In the genomic region with DNA sequence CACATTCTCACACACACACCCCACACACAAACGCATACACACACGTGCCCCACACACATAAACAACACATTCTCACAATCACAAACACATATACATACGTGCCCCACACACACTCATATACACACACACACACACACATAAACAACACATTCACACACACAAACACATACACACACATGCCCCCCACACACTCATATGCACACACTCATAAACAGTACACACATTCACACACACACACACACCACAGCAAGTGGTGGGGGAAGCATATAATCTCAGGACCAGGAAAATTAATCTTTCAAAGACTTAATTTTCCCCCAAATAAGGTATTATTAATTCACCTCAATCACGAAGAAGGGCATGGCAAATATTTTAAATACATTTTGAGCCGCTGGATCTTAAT, we compare ENCODE assay signal across 9 mouse cellular contexts. TPM values are rescaled to one million over a fixed set of nuclear protein-coding genes. Genes with fewer than 3 reads are reported as not detected.
DNase-seq lines count a peak whose midpoint lies in the region; ATAC-seq lines count a peak whose summit lies in the region.
"Had no signal": no experiment of that assay in that cellular context is flagged by ENCODE, and none has a peak within 500 bp of the region (broad histone marks: within the 10 kb centered on the region; RNA-seq: fewer than 3 reads in every experiment).

No protein-coding gene starts in this region.

- H3K36me3 ChIP-seq in forebrain, embryonic 10.5 days (replicated peaks), result no peaks in the 10 kb centered on the region
- no peaks in the 10 kb centered on the region for H3K36me3 ChIP-seq in forebrain, embryonic 12.5 days (replicated peaks)
- H3K36me3 ChIP-seq in kidney, embryonic 16.5 days (ENCODE audit: insufficient read depth, low read length), result no peaks in the 10 kb centered on the region
- H3K36me3 ChIP-seq in hindbrain, embryonic 16.5 days (ENCODE audit: control insufficient read depth, insufficient read depth, low read length), result no peaks in the 10 kb centered on the region
- no peaks in the 10 kb centered on the region for H3K36me3 ChIP-seq in neural tube, embryonic 13.5 days

- DNase-seq in forebrain, embryonic 10.5 days (ENCODE audit: extremely low spot score, low spot score), result no peak
- no peak for DNase-seq in kidney, postnatal 10 days
- DNase-seq in frontal cortex, adult 2 months (ENCODE audit: extremely low spot score in 1 of 2, low spot score in 1 of 2), result no peak
- DNase-seq in spleen, postnatal 4 days (ENCODE audit: low spot score in 2 of 2), result no peak
- DNase-seq: adrenal gland, adult 8-10 months had no signal

- H3K9ac ChIP-seq in forebrain, embryonic 12.5 days, result no peak overlapping the region
- H3K9ac ChIP-seq in kidney, embryonic 16.5 days (replicated peaks; ENCODE audit: low read length), result no peak overlapping the region
- no peak overlapping the region for H3K9ac ChIP-seq in hindbrain, embryonic 16.5 days (ENCODE audit: low read depth, low read length)
- H3K9ac ChIP-seq in neural tube, embryonic 13.5 days, result no peak overlapping the region

- no peak for ATAC-seq in forebrain, embryonic 12.5 days (ENCODE audit: low FRiP score)
- no peak for ATAC-seq in kidney, embryonic 16.5 days (ENCODE audit: low FRiP score, low TSS enrichment)
- ATAC-seq in hindbrain, embryonic 16.5 days, result no peak
- ATAC-seq in neural tube, embryonic 13.5 days (ENCODE audit: low read depth), result no peak; the same call in 1 of the 2 replicates

- 74% methylated on average over 5 of the region's 5 CpGs for WGBS in forebrain, embryonic 10.5 days
- WGBS in forebrain, embryonic 12.5 days, result 73% methylated on average over 5 of the region's 5 CpGs
- 67% methylated on average over 5 of the region's 5 CpGs for WGBS in kidney, embryonic 16.5 days
- WGBS in hindbrain, embryonic 16.5 days, result 73% methylated on average over 5 of the region's 5 CpGs
- 71% methylated on average over 5 of the region's 5 CpGs for WGBS in neural tube, embryonic 13.5 days

- H3K4me2 ChIP-seq in forebrain, embryonic 12.5 days, result no peak overlapping the region
- H3K4me2 ChIP-seq in kidney, embryonic 16.5 days (replicated peaks; ENCODE audit: low read depth, low read length), result peak overlapping the region; percentile 51
- peak overlapping the region; percentile 59 for H3K4me2 ChIP-seq in hindbrain, embryonic 16.5 days (ENCODE audit: low read length)
- peak overlapping the region; percentile 57 for H3K4me2 ChIP-seq in neural tube, embryonic 13.5 days

- H3K4me1 ChIP-seq in forebrain, embryonic 10.5 days, result 0 out of 2 replicates have a peak, but pooled peaks cover 6% of the 10 kb centered on the region
- no peaks in the 10 kb centered on the region; the same call in 1 of the 2 replicates for H3K4me1 ChIP-seq in forebrain, embryonic 12.5 days
- no peaks in the 10 kb centered on the region; the same call in 1 of the 2 replicates for H3K4me1 ChIP-seq in kidney, embryonic 16.5 days (ENCODE audit: insufficient read depth, low read length)
- H3K4me1 ChIP-seq in hindbrain, embryonic 16.5 days (ENCODE audit: control insufficient read depth, insufficient read depth, low read depth, low read length), result no peaks in the 10 kb centered on the region
- no peaks in the 10 kb centered on the region for H3K4me1 ChIP-seq in neural tube, embryonic 13.5 days (replicated peaks)

- peak overlapping the region; percentile 47; the same call in 1 of the 2 replicates for H3K4me3 ChIP-seq in forebrain, embryonic 10.5 days
- no peak overlapping the region for H3K4me3 ChIP-seq in forebrain, embryonic 12.5 days (replicated peaks)
- H3K4me3 ChIP-seq in kidney, embryonic 16.5 days (ENCODE audit: low read length), result peak overlapping the region; percentile 44
- H3K4me3 ChIP-seq in hindbrain, embryonic 16.5 days (ENCODE audit: low read length), result no peak overlapping the region; the same call in 1 of the 2 replicates
- H3K4me3 ChIP-seq in neural tube, embryonic 13.5 days, result no peak overlapping the region

- peaks cover 45% of the 10 kb centered on the region for H3K27me3 ChIP-seq in forebrain, embryonic 10.5 days (ENCODE audit: poor library complexity, severe bottlenecking)
- H3K27me3 ChIP-seq in forebrain, embryonic 12.5 days, result peaks cover 10% of the 10 kb centered on the region; the same call in 1 of the 2 replicates
- peaks cover 3% of the 10 kb centered on the region; the same call in 1 of the 2 replicates for H3K27me3 ChIP-seq in kidney, embryonic 16.5 days (ENCODE audit: insufficient read depth, low read length)
- H3K27me3 ChIP-seq in hindbrain, embryonic 16.5 days (replicated peaks; ENCODE audit: control insufficient read depth, insufficient read depth, low read length), result 0 out of 2 replicates have a peak, but pooled peaks cover under 1% of the 10 kb centered on the region
- peaks cover 21% of the 10 kb centered on the region for H3K27me3 ChIP-seq in neural tube, embryonic 13.5 days

- H3K27ac ChIP-seq in forebrain, embryonic 10.5 days, result peak overlapping the region; percentile 72; the same call in 1 of the 2 replicates
- no peak overlapping the region for H3K27ac ChIP-seq in forebrain, embryonic 12.5 days
- H3K27ac ChIP-seq in kidney, embryonic 16.5 days (ENCODE audit: low read length), result no peak overlapping the region
- H3K27ac ChIP-seq in hindbrain, embryonic 16.5 days (ENCODE audit: low read depth, low read length), result no peak overlapping the region
- H3K27ac ChIP-seq in neural tube, embryonic 13.5 days (replicated peaks), result no peak overlapping the region

- H3K9me3 ChIP-seq in forebrain, embryonic 10.5 days, result no peaks in the 10 kb centered on the region
- H3K9me3 ChIP-seq in forebrain, embryonic 12.5 days, result no peaks in the 10 kb centered on the region
- H3K9me3 ChIP-seq in kidney, embryonic 16.5 days (ENCODE audit: low read length), result no peaks in the 10 kb centered on the region
- H3K9me3 ChIP-seq in hindbrain, embryonic 16.5 days (ENCODE audit: control insufficient read depth, low read length), result no peaks in the 10 kb centered on the region
- H3K9me3 ChIP-seq in neural tube, embryonic 13.5 days, result no peaks in the 10 kb centered on the region

RNA-seq across cellular contexts. Expression of gene Mum1l1, which starts 6.6 kb away (rescaled TPM):
- 23.3 and 25.8 TPM in 2 replicates for polyA plus RNA-seq in forebrain, embryonic 10.5 days (2016; fragmentation: Nextera tagmentation; extraction: Ambion mirVana)
- polyA plus RNA-seq in forebrain, embryonic 12.5 days (2016; fragmentation: Nextera tagmentation; extraction: Ambion mirVana), result 13.7 and 13.8 TPM in 2 replicates
- 12.1 and 16.5 TPM in 2 replicates for polyA plus RNA-seq in kidney, embryonic 16.5 days (2015; fragmentation: Nextera tagmentation; extraction: Ambion mirVana)
- 12.3 and 12.4 TPM in 2 replicates for polyA plus RNA-seq in hindbrain, embryonic 16.5 days (2015; fragmentation: Nextera tagmentation; extraction: Ambion mirVana)
- 7.8 and 9.7 TPM in 2 replicates for polyA plus RNA-seq in neural tube, embryonic 13.5 days (2015; fragmentation: Nextera tagmentation; extraction: Ambion mirVana)
- polyA plus RNA-seq in frontal cortex, adult 2 months (2012; rRNA removed), result 1.9 and 3.0 TPM in 2 replicates

RNA-seq across cellular contexts. Expression of gene 4933428M09Rik, which starts 37.4 kb away (rescaled TPM):
- polyA plus RNA-seq in forebrain, embryonic 10.5 days (2016; fragmentation: Nextera tagmentation; extraction: Ambion mirVana), result not detected in 2 replicates
- not detected in 2 replicates for polyA plus RNA-seq in forebrain, embryonic 12.5 days (2016; fragmentation: Nextera tagmentation; extraction: Ambion mirVana)
- polyA plus RNA-seq in kidney, embryonic 16.5 days (2015; fragmentation: Nextera tagmentation; extraction: Ambion mirVana), result not detected in 2 replicates
- not detected in 2 replicates for polyA plus RNA-seq in hindbrain, embryonic 16.5 days (2015; fragmentation: Nextera tagmentation; extraction: Ambion mirVana)
- not detected in 2 replicates for polyA plus RNA-seq in neural tube, embryonic 13.5 days (2015; fragmentation: Nextera tagmentation; extraction: Ambion mirVana)
- not detected in 2 replicates for polyA plus RNA-seq in frontal cortex, adult 2 months (2012; rRNA removed)

Comparison
In these comparisons a context has a peak if more than half of its experiments do, and no peak if none do; other contexts are left out.
1. H3K4me3 ChIP-seq: peak in forebrain, embryonic 10.5 days (single experiment) and kidney, embryonic 16.5 days (single experiment); none in forebrain, embryonic 12.5 days (single experiment), hindbrain, embryonic 16.5 days (single experiment) and neural tube, embryonic 13.5 days (single experiment).